Mouse (Mus musculus) G1E (cell line): ENCODE data around the gene Gpr107. TPM values are rescaled to one million over a fixed set of nuclear protein-coding genes. Genes with fewer than 3 reads are reported as not detected.

Experiments
- ATAC-seq: 2 replicates; pipeline ENCODE4 v1.8.0; 2016; ENCODE audit warnings: mild to moderate bottlenecking; ENCODE audit not compliant: insufficient number of reproducible peaks, poor library complexity, low FRiP score, severe bottlenecking; ENCODE audit errors: extremely low read depth
- DNase-seq: peaks from one replicate; pipeline ENCODE4 v3.0.0; 2012; ENCODE audit warnings: low spot score
- H3K27me3 ChIP-seq: 2 replicates; pipeline ENCODE4 v1.6.1; 2012; ENCODE audit warnings: mild to moderate bottlenecking, low read length, inconsistent platforms; ENCODE audit not compliant: insufficient read depth
- H3K36me3 ChIP-seq: replicated peaks from 2 replicates; pipeline ENCODE3; 2012; ENCODE audit warnings: mild to moderate bottlenecking, inconsistent platforms
- H3K4me1 ChIP-seq: 2 replicates; pipeline ENCODE4 v1.6.1; 2012; ENCODE audit warnings: low read depth, low read length, inconsistent platforms, mixed read lengths; ENCODE audit not compliant: insufficient read depth
- H3K4me3 ChIP-seq: 2 replicates; pipeline ENCODE4 v1.5.1; 2012; ENCODE audit warnings: low read depth, mild to moderate bottlenecking, inconsistent platforms, low read length, moderate library complexity, mixed read lengths
- H3K9me3 ChIP-seq: replicated peaks from 2 replicates; pipeline ENCODE4 v1.6.1; 2012; ENCODE audit warnings: inconsistent platforms
- CTCF ChIP-seq: IDR thresholded peaks from 2 replicates; pipeline ENCODE4 v1.5.1; 2012; ENCODE audit warnings: low read depth, low read length, inconsistent platforms, mixed read lengths
- GATA1 ChIP-seq: IDR thresholded peaks from 2 replicates; pipeline ENCODE4 v1.6.1; 2012; ENCODE audit warnings: borderline replicate concordance, low read length, inconsistent platforms, mixed read lengths
- GATA2 ChIP-seq: IDR thresholded peaks from 2 replicates; pipeline ENCODE4 v1.6.1; 2012; ENCODE audit warnings: low read depth, low read length, inconsistent platforms, borderline replicate concordance
- POLR2AphosphoS5 ChIP-seq: IDR thresholded peaks from 2 replicates; pipeline ENCODE4 v1.6.1; 2012; ENCODE audit warnings: low read depth, low read length, inconsistent platforms; ENCODE audit not compliant: insufficient replicate concordance
- TAL1 ChIP-seq: conservative IDR thresholded peaks from 2 replicates; pipeline ENCODE4 v1.6.1; 2012; ENCODE audit warnings: low read depth, low read length, inconsistent platforms, mixed read lengths
- polyA plus RNA-seq: library from polyadenylated mRNA; stranded (reverse); fragments of >175 nt; gene quantifications from 2 replicates; pipeline ENCODE4 v1.2.3, GENCODE M21; 2012
- total RNA-seq, 2 experiments: library from RNA; stranded (forward) in 1 of 2; stranded (reverse) in 1 of 2; fragments of 200-1000 nt in 1 of 2; fragments of >200 nt in 1 of 2; fragmentation: Nextera tagmentation in 1 of 2; gene quantifications; 2 replicates each; pipeline ENCODE4 v1.2.3; 2014 to 2017

Gpr107 gene
- total and polyA plus RNA-seq, 3 experiments, result 6.7 to 74.9 (median 37.2) TPM

DNA sequence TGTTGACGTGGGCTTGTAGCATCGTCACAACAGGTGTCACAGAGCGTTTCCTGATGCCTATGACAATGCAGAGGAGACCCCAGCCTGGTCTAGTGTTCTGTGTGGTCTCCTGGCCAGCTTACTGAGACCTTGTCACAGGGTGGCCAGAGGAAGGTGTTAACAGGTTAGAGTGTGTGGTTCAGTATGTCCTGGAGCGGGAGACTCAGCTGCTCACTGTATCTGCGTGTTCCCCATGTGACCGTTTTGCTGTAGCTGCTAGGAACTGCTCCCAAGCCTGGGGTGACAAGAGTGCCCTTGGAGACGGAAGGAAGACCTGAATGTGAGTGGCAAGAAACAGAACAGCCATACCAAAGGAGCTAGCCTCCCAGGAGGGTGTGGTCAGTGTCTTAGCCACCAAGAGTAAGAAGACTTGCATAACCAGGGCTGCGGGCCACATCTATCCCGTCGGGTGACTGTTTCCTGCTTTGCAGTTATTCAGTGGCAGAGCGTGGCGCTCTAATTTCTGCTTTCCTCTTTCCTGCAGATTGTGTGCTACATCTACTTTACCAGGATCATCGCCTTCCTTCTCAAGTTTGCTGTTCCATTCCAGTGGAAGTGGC lies 56.5 kb downstream of the Gpr107 start:
- ATAC-seq (no peak), DNase-seq (no peak)
- H3K4me1 ChIP-seq, result no peaks in the 10 kb centered on the region
- TF ChIP-seq CTCF, result no peak
- TF ChIP-seq POLR2AphosphoS5, result no peak
- TF ChIP-seq TAL1, result no peak
- TF ChIP-seq GATA2, result no peak
- TF ChIP-seq GATA1, result no peak
- H3K9me3 ChIP-seq, result no peaks in the 10 kb centered on the region
- H3K36me3 ChIP-seq, result peaks cover 100% of the 10 kb centered on the region
- no peak overlapping the region for H3K4me3 ChIP-seq
- H3K27me3 ChIP-seq, result no peaks in the 10 kb centered on the region

DNA sequence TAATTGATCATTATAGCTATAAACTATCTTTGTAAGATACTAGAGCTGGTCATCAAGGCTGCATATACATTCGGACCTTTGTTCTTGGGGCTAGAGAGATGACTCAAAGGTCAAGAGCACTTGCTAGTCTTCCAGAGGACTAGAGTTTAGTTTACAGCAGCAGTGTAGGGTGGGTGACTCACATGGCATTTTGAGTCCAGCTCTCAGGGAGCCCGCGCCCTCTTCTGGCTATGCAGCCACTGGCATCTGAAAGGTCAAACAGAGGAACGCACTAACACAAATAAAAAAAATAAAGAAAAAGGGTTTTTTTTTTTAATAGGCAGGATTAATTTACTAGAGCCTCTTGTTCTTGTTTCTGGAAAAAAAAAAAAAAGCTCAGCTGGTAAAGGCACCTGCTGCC lies 57.4 kb downstream of the Gpr107 start:
- no peak for TF ChIP-seq GATA1
- no peak for TF ChIP-seq TAL1
- TF ChIP-seq CTCF, result no peak
- no peak for TF ChIP-seq GATA2
- TF ChIP-seq POLR2AphosphoS5, result no peak
- Histone ChIP-seq H3K9me3 (no peaks in the 10 kb centered on the region), H3K4me1 (no peaks in the 10 kb centered on the region), H3K27me3 (no peaks in the 10 kb centered on the region), H3K36me3 (peaks cover 100% of the 10 kb centered on the region), H3K4me3 (no peak overlapping the region)
- no peak for ATAC-seq
- no peak for DNase-seq

DNA sequence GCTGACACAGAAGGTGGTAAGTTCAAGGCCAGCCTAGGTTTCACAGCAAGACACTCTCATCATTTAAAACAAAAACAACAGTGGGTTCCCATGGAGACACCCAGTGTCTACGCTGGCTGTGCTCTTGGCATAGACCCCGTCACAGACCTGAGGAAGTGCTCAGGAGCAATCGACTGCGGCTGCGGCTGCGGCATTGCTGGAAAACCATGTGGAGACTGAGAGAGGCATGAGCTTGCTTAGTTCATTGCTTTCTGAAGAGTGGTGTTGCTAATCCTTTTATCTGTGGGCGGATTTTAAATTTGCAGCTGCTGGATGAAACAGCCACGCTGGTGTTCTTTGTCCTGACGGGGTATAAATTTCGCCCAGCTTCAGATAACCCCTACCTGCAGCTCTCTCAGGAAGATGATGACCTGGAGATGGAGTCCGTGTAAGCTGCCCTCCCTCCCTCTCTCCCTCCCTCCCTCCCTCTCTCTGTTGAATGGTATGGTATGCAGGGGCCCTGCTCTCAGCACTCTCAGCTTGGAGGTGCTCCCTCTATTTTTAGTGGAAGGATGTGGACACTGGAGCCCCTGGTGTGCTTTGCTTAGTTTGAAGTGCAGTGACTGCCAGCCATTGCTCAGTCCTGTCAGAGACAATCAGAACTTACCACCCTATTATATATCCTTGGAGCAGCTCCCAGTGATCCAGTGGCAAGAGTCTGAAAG lies 58.2 kb downstream of the Gpr107 start:
- H3K36me3 ChIP-seq, result peaks cover 100% of the 10 kb centered on the region

DNA sequence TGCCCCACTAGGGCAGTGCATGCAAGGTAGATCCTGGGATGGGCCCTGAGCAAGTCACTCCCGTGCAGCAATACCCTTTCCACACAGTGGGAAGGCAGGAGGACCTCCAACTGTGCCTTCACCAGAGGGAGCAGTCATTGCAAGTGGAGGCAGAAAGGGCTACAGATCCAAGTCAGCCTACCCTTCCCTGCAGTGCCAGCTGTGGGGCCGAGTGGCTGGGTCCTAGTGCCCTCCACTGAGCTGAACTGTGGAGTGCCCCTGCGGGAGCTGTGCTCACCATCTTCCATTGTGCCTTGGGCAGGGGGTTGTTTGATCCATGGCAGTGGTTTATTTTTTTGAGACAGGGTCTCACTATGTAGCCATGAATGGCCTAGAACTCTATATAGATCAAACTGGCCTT lies 59.1 kb downstream of the Gpr107 start:
- ATAC-seq (no peak), DNase-seq (no peak)
- Histone ChIP-seq H3K27me3 (no peaks in the 10 kb centered on the region), H3K4me3 (no peak overlapping the region), H3K4me1 (no peaks in the 10 kb centered on the region), H3K36me3 (peaks cover 100% of the 10 kb centered on the region), H3K9me3 (no peaks in the 10 kb centered on the region)
- TF ChIP-seq CTCF (no peak), TAL1 (no peak), GATA1 (no peak), POLR2AphosphoS5 (no peak), GATA2 (no peak)

More for the DNA sequence above, 58.2 kb downstream of the Gpr107 start:
- DNase-seq, result no peak
- H3K27me3 ChIP-seq, result no peaks in the 10 kb centered on the region
- H3K9me3 ChIP-seq, result no peaks in the 10 kb centered on the region
- no peak overlapping the region for H3K4me3 ChIP-seq
- no peak for TF ChIP-seq POLR2AphosphoS5
- TF ChIP-seq GATA2, result no peak
- no peak for TF ChIP-seq GATA1
- TF ChIP-seq CTCF, result no peak
- no peak for TF ChIP-seq TAL1
- H3K4me1 ChIP-seq, result no peaks in the 10 kb centered on the region
- no peak for ATAC-seq

- Histone ChIP-seq H3K9me3 (no peaks in the 10 kb centered on the region), H3K36me3 (peaks cover 87% of the 10 kb centered on the region), H3K4me3 (no peak overlapping the region), H3K27me3 (no peaks in the 10 kb centered on the region), H3K4me1 (no peaks in the 10 kb centered on the region)
- TF ChIP-seq POLR2AphosphoS5 (no peak), CTCF (no peak), TAL1 (no peak), GATA2 (no peak), GATA1 (no peak)
- no peak for DNase-seq
- no peak for ATAC-seq
Observed at GRCm38 (mm10) chr2:31214211-31214796, 62.2 kb downstream of the Gpr107 start.

DNA sequence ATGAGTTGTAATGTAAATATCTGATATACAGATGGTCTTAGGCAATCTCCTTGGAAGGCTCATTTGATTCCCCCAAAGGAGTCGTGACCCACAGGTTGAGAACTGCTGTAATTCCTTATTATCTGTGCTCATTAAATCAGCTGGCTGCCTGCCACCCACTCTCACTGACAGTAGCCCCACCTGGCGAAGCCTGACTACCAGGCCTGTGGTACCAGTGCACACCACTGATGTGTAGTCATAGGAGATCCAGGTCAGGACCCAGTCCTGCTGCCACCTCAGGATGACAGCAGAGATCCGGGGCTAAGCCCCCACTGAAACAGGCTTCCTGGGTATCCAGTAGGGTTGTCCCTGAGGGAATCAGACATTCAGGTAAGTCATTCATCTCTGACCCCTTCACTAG lies 66.5 kb downstream of the Gpr107 start:
- Histone ChIP-seq H3K27me3 (peaks cover 7% of the 10 kb centered on the region), H3K4me1 (no peaks in the 10 kb centered on the region), H3K9me3 (no peaks in the 10 kb centered on the region), H3K4me3 (no peak overlapping the region), H3K36me3 (peaks cover 44% of the 10 kb centered on the region)
- ATAC-seq, result no peak
- DNase-seq, result no peak
- TF ChIP-seq GATA1 (no peak), POLR2AphosphoS5 (no peak), CTCF (no peak), GATA2 (no peak), TAL1 (no peak)
